Mouse (Mus musculus): ENCODE results near the gene Mrpl36.

DNA sequence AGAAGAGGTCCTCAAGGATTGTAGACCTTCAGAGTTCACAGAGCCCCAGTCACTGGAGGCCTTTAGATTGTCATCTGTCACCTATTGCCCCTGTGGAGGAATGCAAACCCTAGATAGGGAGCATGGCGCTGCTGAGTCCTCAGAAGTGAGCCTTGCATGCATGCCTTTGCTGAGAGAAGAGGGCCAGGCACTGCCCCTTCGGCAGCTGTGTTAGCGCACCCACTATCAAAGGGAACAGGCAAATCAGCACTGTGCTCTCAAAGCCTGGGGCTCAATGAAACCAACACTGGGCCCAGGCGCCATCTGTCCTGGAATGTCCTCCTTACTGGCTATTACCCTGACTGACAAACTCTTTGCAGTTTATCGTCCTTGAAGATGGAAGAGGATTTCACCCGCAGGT, 23.6 kb upstream of the Mrpl36 start:
- no peak for TF ChIP-seq CTCF (IDR thresholded peaks at IDR 0.05; ENCODE audit: control insufficient read depth, insufficient read depth, insufficient replicate concordance, low read depth, low read length)
- TF ChIP-seq POLR2A (IDR thresholded peaks at IDR 0.05; ENCODE audit: control insufficient read depth, low read depth, low read length) = no peak

All from testis, adult 2 months (tissue).